Comparison of ENCODE assay signal across 8 mouse cellular contexts in the genomic region with DNA sequence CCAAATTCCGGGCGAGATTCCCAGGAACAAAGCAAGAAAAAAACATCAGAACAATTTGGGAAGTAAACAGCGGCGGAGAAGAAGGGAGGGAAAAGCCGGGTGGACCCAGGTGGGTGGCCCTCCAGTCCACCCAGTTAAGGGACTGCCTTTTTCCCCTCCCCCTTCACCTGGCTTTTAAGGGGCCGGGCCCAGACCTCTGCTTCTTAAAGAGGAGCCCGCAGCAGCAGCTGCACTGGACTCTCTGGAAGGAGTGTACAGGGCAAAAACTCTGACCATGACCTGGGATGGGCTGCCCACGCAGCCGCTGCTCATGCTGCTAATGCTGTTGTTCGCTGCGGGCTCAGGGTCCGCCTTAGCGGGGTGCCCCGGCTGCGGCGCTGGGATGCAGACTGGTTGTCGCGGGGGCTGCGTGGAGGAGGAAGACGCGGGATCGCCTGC. TPM values are rescaled to one million over a fixed set of nuclear protein-coding genes. Genes with fewer than 3 reads are reported as not detected.
A peak's percentile ranks its signal among the peaks of the same experiment; 100 is the strongest.
DNase-seq lines count a peak whose midpoint lies in the region; ATAC-seq and TF ChIP-seq lines count a peak whose summit lies in the region.

A gene (plus strand): TSS at position 89 of the 438 bp plus-strand sequence.

- peak in 1 of 2 experiments; percentile 44 for DNase-seq in left cerebral cortex, adult 2 months (ENCODE audit: extremely low spot score in 1 of 2, low spot score in 2 of 2)
- no peak for DNase-seq in left cerebral cortex, adult 11 months (ENCODE audit: low spot score)
- DNase-seq in heart, postnatal 25 days (ENCODE audit: low spot score): no peak
- peak; percentile 34 for DNase-seq in retina, embryonic 14.5 days (ENCODE audit: low spot score)
- DNase-seq in right cerebral cortex, postnatal 14 days: no peak
- DNase-seq in spleen, postnatal 10 days (ENCODE audit: low spot score in 2 of 2): no peak

- WGBS in embryonic facial prominence, embryonic 15.5 days: 5% methylated on average over 22 of the region's 22 CpGs
- 14% methylated on average over 22 of the region's 22 CpGs for WGBS in liver, embryonic 15.5 days (ENCODE audit: insufficient replicate concordance)

- H3K9me3 ChIP-seq in embryonic facial prominence, embryonic 15.5 days (replicated peaks): no peaks in the 10 kb centered on the region
- H3K9me3 ChIP-seq in liver, embryonic 15.5 days (replicated peaks): no peaks in the 10 kb centered on the region

- H3K36me3 ChIP-seq in embryonic facial prominence, embryonic 15.5 days: no peaks in the 10 kb centered on the region
- H3K36me3 ChIP-seq in liver, embryonic 15.5 days (replicated peaks): no peaks in the 10 kb centered on the region

- peak within 1 kb of the TSS; percentile 38 for H3K4me2 ChIP-seq in embryonic facial prominence, embryonic 15.5 days (replicated peaks)
- H3K4me2 ChIP-seq in liver, embryonic 15.5 days: peak within 1 kb of the TSS; percentile 41

- H3K4me3 ChIP-seq in left cerebral cortex, adult 2 months: peak within 1 kb of the TSS; percentile 48
- H3K4me3 ChIP-seq in embryonic facial prominence, embryonic 15.5 days (replicated peaks): peak within 1 kb of the TSS; percentile 23
- peak within 1 kb of the TSS; percentile 20; the same call in 1 of the 2 replicates for H3K4me3 ChIP-seq in liver, embryonic 15.5 days (replicated peaks)

- 0 out of 2 replicates have a peak within 1 kb of the TSS, but pooled peaks have one; percentile 12 for H3K9ac ChIP-seq in embryonic facial prominence, embryonic 15.5 days
- no peak within 1 kb of the TSS for H3K9ac ChIP-seq in liver, embryonic 15.5 days

- intact Hi-C loops in left cerebral cortex, adult 2 months (cut with DNase I): no loop called here
- intact Hi-C loops in heart, postnatal 25 days (cut with DNase I): no loop called here

- H3K27me3 ChIP-seq in embryonic facial prominence, embryonic 15.5 days: peaks cover 21% of the 10 kb centered on the region
- H3K27me3 ChIP-seq in liver, embryonic 15.5 days: peaks cover 55% of the 10 kb centered on the region

- no peak for TF ChIP-seq CTCF in left cerebral cortex, adult 2 months (IDR thresholded peaks at IDR 0.05)

- H3K27ac ChIP-seq in left cerebral cortex, adult 2 months: peak within 1 kb of the TSS; percentile 94
- no peak within 1 kb of the TSS for H3K27ac ChIP-seq in embryonic facial prominence, embryonic 15.5 days (replicated peaks)
- H3K27ac ChIP-seq in liver, embryonic 15.5 days (replicated peaks): no peak within 1 kb of the TSS

- peaks cover 37% of the 10 kb centered on the region for H3K4me1 ChIP-seq in embryonic facial prominence, embryonic 15.5 days
- H3K4me1 ChIP-seq in liver, embryonic 15.5 days (replicated peaks): peaks cover 27% of the 10 kb centered on the region

- no peak for ATAC-seq in embryonic facial prominence, embryonic 15.5 days (ENCODE audit: insufficient number of reproducible peaks, low FRiP score, low TSS enrichment, low read depth)
- ATAC-seq in liver, embryonic 15.5 days (ENCODE audit: insufficient read depth): no peak

RNA-seq across cellular contexts. Expression of the gene that starts here (rescaled TPM):
- 10 to 100 TPM; 57.4 to 64.8 TPM for total RNA-seq in left cerebral cortex, adult 2 months (2021)
- 8.3 and 8.8 TPM in 2 replicates for polyA plus RNA-seq in embryonic facial prominence, embryonic 15.5 days (2015; fragmentation: Nextera tagmentation; extraction: Ambion mirVana)
- total RNA-seq in heart, postnatal 25 days (2021): 10 to 100 TPM; 38.3 to 43.6 TPM
- polyA plus RNA-seq in liver, embryonic 15.5 days (2015; fragmentation: Nextera tagmentation; extraction: Ambion mirVana): 1.8 and 1.9 TPM in 2 replicates
